Mouse (Mus musculus): ENCODE data around the gene Prrc2a.

GRCm38 (mm10) chr17:35187345-35187744, 22.6 kb upstream of the Prrc2a start:
- TF ChIP-seq CTCF (IDR thresholded peaks at IDR 0.05; ENCODE audit: borderline replicate concordance, insufficient read depth, low read depth, low read length) (no peak), POLR2A (IDR thresholded peaks at IDR 0.05; ENCODE audit: borderline replicate concordance, insufficient read depth, low read length) (no peak)
